Mouse (Mus musculus) ES-E14 (cell line): Measurements from ENCODE around the gene Rgs7. TPM values are rescaled to one million over a fixed set of nuclear protein-coding genes. Genes with fewer than 3 reads are reported as not detected.

Experiments
- DNase-seq: peaks from one replicate; pipeline ENCODE4 v3.0.0-alpha.2; 2013; ENCODE audit warnings: low read depth, low spot score
- H3K27ac ChIP-seq: 2 replicates; pipeline ENCODE4 v1.5.1; 2012; ENCODE audit warnings: low read depth, mild to moderate bottlenecking, low read length, moderate library complexity, mixed read lengths; ENCODE audit not compliant: poor library complexity, insufficient read depth, severe bottlenecking
- H3K36me3 ChIP-seq: 2 replicates; pipeline ENCODE4 v1.6.1; 2012; ENCODE audit warnings: mild to moderate bottlenecking, low read length, moderate library complexity, mixed read lengths; ENCODE audit not compliant: control insufficient read depth, poor library complexity, insufficient read depth, severe bottlenecking
- H3K4me1 ChIP-seq, 2 experiments: fragments of 150-350 bp in 1 of 2; sonication (generic) in 1 of 2; 2 replicates each; pipeline ENCODE4 v1.6.1; 2012; ENCODE audit warnings: low read length in 2 of 2, mild to moderate bottlenecking in 1 of 2, mixed read lengths in 1 of 2; ENCODE audit not compliant: control insufficient read depth in 2 of 2, insufficient read depth in 2 of 2, poor library complexity in 1 of 2
- H3K4me3 ChIP-seq, 2 experiments: fragments of 150-350 bp in 1 of 2; sonication (generic) in 1 of 2; 2 replicates each; pipeline ENCODE4 v1.5.1; 2012; ENCODE audit warnings: low read length in 2 of 2, low read depth in 1 of 2, mild to moderate bottlenecking in 1 of 2, mixed read lengths in 1 of 2; ENCODE audit not compliant: insufficient read depth in 1 of 2, poor library complexity in 1 of 2, severe bottlenecking in 1 of 2
- H3K9ac ChIP-seq: 2 replicates; pipeline ENCODE4 v1.6.1; 2012; ENCODE audit warnings: low read depth, mild to moderate bottlenecking, low read length, mixed read lengths; ENCODE audit not compliant: poor library complexity, insufficient read depth, severe bottlenecking
- H3K9me3 ChIP-seq: fragments of 150-350 bp; sonication (generic); 2 replicates; pipeline ENCODE4 v1.6.1; 2012; ENCODE audit warnings: low read depth, mild to moderate bottlenecking, low read length; ENCODE audit not compliant: control insufficient read depth, insufficient read depth
- CHD2 ChIP-seq: IDR thresholded peaks from 2 replicates; pipeline ENCODE4 v1.6.1; 2014; ENCODE audit warnings: mild to moderate bottlenecking, low read depth, low read length, inconsistent platforms
- HCFC1 ChIP-seq: IDR thresholded peaks from 2 replicates; pipeline ENCODE4 v1.6.1; 2012; ENCODE audit warnings: low read length, inconsistent platforms, borderline replicate concordance; ENCODE audit not compliant: insufficient read depth
- MAFK ChIP-seq: IDR thresholded peaks from 2 replicates; pipeline ENCODE4 v1.6.1; 2014; ENCODE audit warnings: mild to moderate bottlenecking, low read depth, low read length, inconsistent platforms; ENCODE audit not compliant: insufficient read depth
- ZC3H11A ChIP-seq: IDR thresholded peaks from 2 replicates; pipeline ENCODE4 v1.6.1; 2012; ENCODE audit warnings: low read depth, mild to moderate bottlenecking, inconsistent platforms, low read length, borderline replicate concordance
- ZNF384 ChIP-seq: IDR thresholded peaks from 2 replicates; pipeline ENCODE4 v1.6.1; 2012; ENCODE audit warnings: low read depth, low read length, inconsistent platforms
- in situ Hi-C, 2 experiments: fragments of 600-800 bp; cut with MboI; formaldehyde crosslinking; loops; one replicate each; pipeline ENCODE4 v1.15.1; 2025; ENCODE audit warnings: low sequenced_read_pairs in 2 of 2, inconsistent platforms in 1 of 2; ENCODE audit not compliant: unreplicated experiment in 2 of 2
- total RNA-seq: library from RNA; depleted of rRNA; stranded (reverse); fragments of 300-350 nt; gene quantifications from 2 replicates; pipeline ENCODE4 v1.2.3, GENCODE M21; 2012

Gene Rgs7
- total RNA-seq, 1 experiment: 0.18 TPM

DNA sequence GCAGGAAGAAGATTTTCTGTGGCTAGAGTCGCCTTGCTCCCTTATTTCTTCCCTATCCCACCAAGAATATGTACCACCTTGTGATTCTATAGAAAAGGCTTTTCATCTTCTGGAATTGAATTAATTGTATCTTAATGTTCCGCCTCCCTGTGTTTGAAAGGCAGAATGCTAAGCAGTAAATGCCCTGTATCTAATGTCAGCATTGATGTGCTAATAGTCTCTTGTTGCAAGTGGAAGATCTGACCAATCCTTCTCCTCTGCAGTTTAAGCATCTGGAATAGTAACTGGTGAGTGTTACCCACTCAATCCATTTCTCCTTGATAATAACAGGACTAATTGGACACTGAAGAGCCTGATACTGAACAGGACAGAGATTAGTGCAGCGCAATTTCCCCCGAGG lies 65.9 kb downstream of the Rgs7 start:
- in situ Hi-C loops: no loop called here
- H3K9ac ChIP-seq: no peak overlapping the region
- no peak overlapping the region for H3K4me3 ChIP-seq
- TF ChIP-seq MAFK (no peak), HCFC1 (no peak), ZC3H11A (no peak), ZNF384 (no peak), CHD2 (no peak)
- no peaks in the 10 kb centered on the region for H3K9me3 ChIP-seq
- H3K4me1 ChIP-seq: no peaks in the 10 kb centered on the region
- DNase-seq: no peak
- no peak overlapping the region for H3K27ac ChIP-seq
- H3K36me3 ChIP-seq: no peaks in the 10 kb centered on the region

DNA sequence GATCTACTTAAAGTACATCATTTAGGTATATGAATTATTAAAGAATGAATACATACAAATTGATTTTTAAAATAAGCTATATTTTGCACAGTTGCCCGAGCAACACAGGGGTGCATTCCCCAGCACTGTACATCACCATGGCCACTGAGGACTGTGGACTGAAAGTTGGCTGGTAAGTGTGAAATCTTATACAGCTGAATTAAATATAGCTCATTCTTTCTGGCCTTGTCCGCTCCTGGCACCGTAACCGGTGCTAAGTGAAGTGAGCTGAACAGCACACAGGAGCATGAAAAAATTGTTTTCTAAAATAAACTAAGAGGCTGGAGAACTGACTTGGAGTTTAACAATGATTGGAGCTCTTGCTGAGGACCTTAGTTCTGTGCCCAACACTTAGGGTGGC lies 71.4 kb downstream of the Rgs7 start:
- DNase-seq: no peak
- no peaks in the 10 kb centered on the region for H3K4me1 ChIP-seq
- no peak overlapping the region for H3K27ac ChIP-seq
- in situ Hi-C loops: no loop called here
- no peak overlapping the region for H3K9ac ChIP-seq
- no peaks in the 10 kb centered on the region for H3K36me3 ChIP-seq
- TF ChIP-seq CHD2 (no peak), ZNF384 (no peak), ZC3H11A (no peak), MAFK (no peak), HCFC1 (no peak)
- no peaks in the 10 kb centered on the region for H3K9me3 ChIP-seq
- H3K4me3 ChIP-seq: no peak overlapping the region

DNA sequence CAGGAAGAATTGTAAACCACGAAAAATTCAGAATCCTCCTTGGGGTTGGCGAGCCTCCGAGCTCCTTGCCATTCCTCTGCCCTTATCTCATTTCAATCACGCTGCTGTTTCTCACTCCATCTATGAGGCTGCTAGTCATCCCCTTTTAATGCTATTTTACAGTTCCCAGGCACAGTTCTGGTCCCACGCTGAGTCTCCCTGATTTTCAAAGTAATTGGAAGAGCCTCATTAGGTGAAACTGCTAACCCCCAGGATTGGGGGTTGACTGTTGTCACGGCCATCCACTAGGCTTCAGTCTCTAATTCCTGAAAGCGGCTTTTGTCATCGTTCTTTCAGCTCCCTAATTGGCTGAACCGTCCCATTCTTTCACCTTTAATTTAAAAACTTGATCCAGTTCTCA lies 76.6 kb downstream of the Rgs7 start:
- Histone ChIP-seq H3K4me3 (no peak overlapping the region), H3K27ac (no peak overlapping the region), H3K9me3 (no peaks in the 10 kb centered on the region), H3K9ac (no peak overlapping the region), H3K4me1 (no peaks in the 10 kb centered on the region), H3K36me3 (no peaks in the 10 kb centered on the region)
- TF ChIP-seq HCFC1 (no peak), ZC3H11A (no peak), MAFK (no peak), ZNF384 (no peak), CHD2 (no peak)
- in situ Hi-C loops: no loop called here
- no peak for DNase-seq

DNA sequence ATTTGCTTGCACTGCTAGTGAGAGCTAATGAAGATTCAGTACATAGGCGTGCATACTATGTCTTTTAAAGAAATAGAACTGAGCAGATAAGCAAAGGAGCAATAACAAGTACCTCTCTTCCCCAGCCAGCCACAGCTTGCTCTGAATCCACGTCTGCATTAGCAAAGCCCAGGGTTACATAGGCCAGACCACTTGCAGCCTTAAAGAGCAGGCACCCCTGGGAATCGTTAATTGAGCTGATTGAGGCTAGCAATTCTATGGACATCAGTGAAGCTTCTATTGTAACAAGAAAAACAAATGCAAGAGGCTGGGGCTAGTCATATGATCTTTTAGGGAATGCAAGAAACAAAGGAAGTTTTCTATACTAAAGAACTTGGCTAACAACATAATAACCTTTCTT lies 81.9 kb downstream of the Rgs7 start:
- no peaks in the 10 kb centered on the region for H3K36me3 ChIP-seq
- no peaks in the 10 kb centered on the region for H3K4me1 ChIP-seq
- no peak overlapping the region for H3K27ac ChIP-seq
- no peaks in the 10 kb centered on the region for H3K9me3 ChIP-seq
- H3K9ac ChIP-seq: no peak overlapping the region
- no peak overlapping the region for H3K4me3 ChIP-seq
- in situ Hi-C loops: no loop called here
- DNase-seq: no peak
- TF ChIP-seq CHD2 (no peak), ZNF384 (no peak), ZC3H11A (no peak), MAFK (no peak), HCFC1 (no peak)

DNA sequence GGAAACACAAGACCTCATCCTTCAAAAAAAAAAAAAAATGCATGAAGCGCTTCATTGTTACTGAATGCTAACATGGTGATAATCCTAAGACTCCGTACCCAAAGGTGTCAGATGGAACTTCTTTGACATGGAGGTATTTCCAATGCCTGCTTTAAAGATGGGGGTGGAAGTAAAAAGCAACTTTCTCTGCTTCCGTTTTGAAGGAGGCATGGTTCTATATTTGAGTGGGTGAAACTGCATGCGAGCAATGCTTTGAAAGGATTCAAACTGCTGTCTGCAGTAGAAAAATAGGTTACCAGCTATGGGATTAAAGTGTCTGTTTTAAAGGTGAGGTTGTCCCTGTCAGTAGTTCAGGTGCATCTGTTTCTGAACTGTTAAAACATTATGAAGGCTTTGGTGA lies 100.4 kb downstream of the Rgs7 start:
- Histone ChIP-seq H3K4me3 (no peak overlapping the region), H3K9ac (no peak overlapping the region), H3K36me3 (no peaks in the 10 kb centered on the region), H3K9me3 (no peaks in the 10 kb centered on the region), H3K4me1 (no peaks in the 10 kb centered on the region), H3K27ac (no peak overlapping the region)
- in situ Hi-C loops: no loop called here
- TF ChIP-seq CHD2: no peak
- no peak for TF ChIP-seq MAFK
- TF ChIP-seq HCFC1: no peak
- TF ChIP-seq ZC3H11A: no peak
- TF ChIP-seq ZNF384: no peak
- DNase-seq: no peak
